Mouse (Mus musculus): Measurements from ENCODE around the gene Slc30a5.

GRCm38 (mm10) chr13:100754186-100754585, 79.0 kb downstream of the Slc30a5 start:
- TF ChIP-seq POLR2A (IDR thresholded peaks at IDR 0.05; ENCODE audit: borderline replicate concordance, extremely low read depth, low read depth, low read length) (no peak), CTCF (IDR thresholded peaks at IDR 0.05; ENCODE audit: insufficient read depth, low read length) (no peak)

All from lung, adult 2 months (tissue).